Mouse (Mus musculus): ENCODE measurements around the gene Abca14. TPM values are rescaled to one million over a fixed set of nuclear protein-coding genes. Genes with fewer than 3 reads are reported as not detected.

Gene Abca14
- polyA plus RNA-seq (2015; fragmentation: Illumina TruSeq; extraction: RNeasy Lipid Tissue Mini Kit (QIAGEN cat#74804); ENCODE audit: insufficient read depth, low read depth, low replicate concordance) = not detected

DNA sequence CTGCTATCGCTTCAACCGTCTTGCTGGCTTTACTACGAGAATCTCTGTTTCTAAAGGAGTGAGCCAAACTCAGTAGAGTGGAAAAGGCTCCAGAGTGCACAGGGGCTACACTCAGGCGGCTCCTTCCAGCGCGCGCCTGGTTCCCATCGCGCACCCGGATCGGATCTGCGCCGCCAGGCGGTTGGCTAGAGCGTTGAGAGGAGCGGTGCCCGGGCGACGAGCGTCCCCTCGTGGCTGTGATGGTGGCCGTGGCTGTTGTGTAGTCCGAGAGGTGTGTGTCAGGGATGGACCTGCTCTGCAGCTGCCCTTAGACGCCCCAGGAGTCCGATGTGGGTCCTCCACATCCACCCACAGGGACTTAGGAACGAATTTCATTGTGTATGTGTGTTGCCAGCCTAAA lies at the start of gene Abca14:
Abca14 (plus strand) TSS at position 173 of the 400 bp plus-strand sequence.

DNA sequence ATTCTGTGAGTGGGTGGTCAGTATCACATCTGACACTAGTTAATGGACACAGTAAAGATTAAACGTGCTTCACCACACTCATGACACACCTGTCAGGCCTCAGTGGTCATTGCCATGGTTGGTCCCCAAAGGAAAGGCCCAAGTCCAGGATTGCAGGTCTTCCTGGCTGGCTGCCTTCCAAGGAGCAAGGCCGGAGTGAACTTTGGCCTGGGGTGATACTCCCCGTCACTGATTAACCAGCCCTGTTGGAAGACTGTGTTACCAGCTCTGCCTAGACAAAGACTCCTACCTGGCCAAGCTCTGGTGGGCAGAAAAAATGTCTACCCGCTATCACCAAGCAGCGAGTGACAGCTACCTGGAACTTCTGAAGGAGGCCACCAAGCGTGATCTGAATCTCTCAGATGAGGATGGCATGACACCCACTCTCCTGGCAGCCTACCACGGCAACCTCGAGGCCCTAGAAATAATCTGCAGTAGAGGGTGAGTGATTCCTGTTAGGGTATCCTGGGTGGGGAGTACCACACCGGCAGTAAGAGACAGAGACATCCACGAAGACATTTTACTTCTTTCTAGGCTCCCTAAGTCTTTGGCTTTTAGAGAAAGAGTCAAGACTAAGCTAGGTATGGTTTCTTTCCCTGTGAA lies 30.0 kb upstream of the Abca14 start, which contains the start of gene Anks4b:
Anks4b (plus strand) TSS at position 256 of the 642 bp plus-strand sequence.

GRCm38 (mm10) chr7:120201771-120202170 lies 2.0 kb upstream of the Abca14 start, which contains the start of gene Crym:
Crym (minus strand) TSS chr7:120202111.

GRCm38 (mm10) chr7:120328087-120328793 lies 124.5 kb downstream of the Abca14 start, which contains the start of gene Abca15:
Abca15 (plus strand) TSS chr7:120328670.

Other genes with a start within 250 kb of the Abca14 start
- gene Dnah3, start 108.7 kb upstream of the Abca14 start, polyA plus RNA-seq (2015; fragmentation: Illumina TruSeq; extraction: RNeasy Lipid Tissue Mini Kit (QIAGEN cat#74804); ENCODE audit: insufficient read depth, low read depth, low replicate concordance) = not detected
- gene Tmem159, start 101.6 kb upstream of the Abca14 start, polyA plus RNA-seq (2015; fragmentation: Illumina TruSeq; extraction: RNeasy Lipid Tissue Mini Kit (QIAGEN cat#74804); ENCODE audit: insufficient read depth, low read depth, low replicate concordance) = 9.1 TPM
- gene Zp2, start 58.7 kb upstream of the Abca14 start, polyA plus RNA-seq (2015; fragmentation: Illumina TruSeq; extraction: RNeasy Lipid Tissue Mini Kit (QIAGEN cat#74804); ENCODE audit: insufficient read depth, low read depth, low replicate concordance) = not detected
- gene Anks4b, start 30.1 kb upstream of the Abca14 start, polyA plus RNA-seq (2015; fragmentation: Illumina TruSeq; extraction: RNeasy Lipid Tissue Mini Kit (QIAGEN cat#74804); ENCODE audit: insufficient read depth, low read depth, low replicate concordance) = 0.94 TPM
- 2.9 TPM for gene Crym, start 1.9 kb upstream of the Abca14 start, polyA plus RNA-seq (2015; fragmentation: Illumina TruSeq; extraction: RNeasy Lipid Tissue Mini Kit (QIAGEN cat#74804); ENCODE audit: insufficient read depth, low read depth, low replicate concordance)
- gene Abca15, start 124.7 kb downstream of the Abca14 start, polyA plus RNA-seq (2015; fragmentation: Illumina TruSeq; extraction: RNeasy Lipid Tissue Mini Kit (QIAGEN cat#74804); ENCODE audit: insufficient read depth, low read depth, low replicate concordance) = not detected
- not detected for gene Abca16, start 205.7 kb downstream of the Abca14 start, polyA plus RNA-seq (2015; fragmentation: Illumina TruSeq; extraction: RNeasy Lipid Tissue Mini Kit (QIAGEN cat#74804); ENCODE audit: insufficient read depth, low read depth, low replicate concordance)